Mouse (Mus musculus): ENCODE measurements around the gene Atp5mpl. TPM values are rescaled to one million over a fixed set of nuclear protein-coding genes. Genes with fewer than 3 reads are reported as not detected.

Gene Atp5mpl
- polyA plus RNA-seq, 1 experiment from 2014 or later, result 617 TPM

DNA sequence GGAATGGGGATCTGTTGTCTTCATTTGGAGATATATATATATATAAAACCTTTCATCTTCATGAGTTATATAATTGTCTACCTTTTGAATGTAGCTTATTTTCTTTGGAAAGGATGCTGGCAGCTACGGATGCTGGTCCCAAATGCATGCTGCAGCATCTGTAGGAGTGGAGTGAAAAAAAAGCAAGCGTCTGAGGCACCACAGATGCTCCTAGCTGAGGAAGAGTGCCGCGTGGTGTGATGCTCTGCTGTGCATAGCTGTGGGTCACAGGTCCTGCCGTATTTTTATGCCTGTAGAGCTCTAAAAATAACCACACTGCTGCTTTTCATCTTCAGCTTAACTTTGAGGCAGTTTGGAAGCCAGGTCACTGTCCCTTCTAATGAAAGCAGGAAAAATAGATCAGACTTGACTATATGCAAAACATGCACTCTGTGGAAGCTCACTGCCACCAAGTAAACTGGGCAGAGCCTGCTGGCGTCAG lies 14.2 kb upstream of the Atp5mpl start, which contains the start of gene Rd3l:
Gene Rd3l (minus strand): TSS at position 431 of the 481 bp plus-strand sequence.
- Histone ChIP-seq H3K27ac (no peak within 1 kb of the TSS), H3K4me2 (replicated peaks) (no peak within 1 kb of the TSS), H3K27me3 (no peaks in the 10 kb centered on the region), H3K4me1 (0 out of 2 replicates have a peak, but pooled peaks cover 6% of the 10 kb centered on the region), H3K9ac (no peak within 1 kb of the TSS), H3K4me3 (no peak within 1 kb of the TSS), H3K9me3 (no peaks in the 10 kb centered on the region), H3K36me3 (no peaks in the 10 kb centered on the region)
- 67% methylated on average over 6 of the region's 6 CpGs for WGBS
- ATAC-seq (ENCODE audit: insufficient number of reproducible peaks, insufficient read depth, low FRiP score, low TSS enrichment), result no peak

DNA sequence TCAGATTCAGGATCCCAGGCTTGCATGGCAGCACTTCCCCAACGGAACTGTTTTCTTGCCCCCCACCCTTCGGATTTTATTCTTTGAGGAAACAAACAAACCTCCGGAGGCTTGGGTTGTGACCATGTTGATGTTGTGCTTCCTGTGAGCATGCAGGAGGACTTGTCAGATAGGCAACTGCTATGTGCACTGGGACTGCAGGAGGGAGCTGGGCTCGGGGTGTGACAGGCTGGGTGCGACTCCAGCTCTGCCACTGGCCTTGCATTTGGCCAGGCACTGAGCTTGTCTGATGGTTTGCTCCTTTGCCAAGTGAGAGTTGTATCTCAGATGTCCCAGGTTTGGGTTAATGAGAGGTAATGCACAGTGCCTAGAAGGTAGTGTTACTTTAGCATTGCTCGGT lies 11.5 kb upstream of the Atp5mpl start:
- H3K36me3 ChIP-seq, result no peaks in the 10 kb centered on the region
- no peak overlapping the region for H3K9ac ChIP-seq
- H3K4me1 ChIP-seq, result 0 out of 2 replicates have a peak, but pooled peaks cover 6% of the 10 kb centered on the region
- no peaks in the 10 kb centered on the region for H3K9me3 ChIP-seq
- no peak for ATAC-seq (ENCODE audit: insufficient number of reproducible peaks, insufficient read depth, low FRiP score, low TSS enrichment)
- no peak overlapping the region for H3K4me2 ChIP-seq (replicated peaks)
- no peak overlapping the region for H3K27ac ChIP-seq
- 79% methylated on average over 6 of the region's 6 CpGs for WGBS
- H3K27me3 ChIP-seq, result no peaks in the 10 kb centered on the region
- H3K4me3 ChIP-seq, result no peak overlapping the region

DNA sequence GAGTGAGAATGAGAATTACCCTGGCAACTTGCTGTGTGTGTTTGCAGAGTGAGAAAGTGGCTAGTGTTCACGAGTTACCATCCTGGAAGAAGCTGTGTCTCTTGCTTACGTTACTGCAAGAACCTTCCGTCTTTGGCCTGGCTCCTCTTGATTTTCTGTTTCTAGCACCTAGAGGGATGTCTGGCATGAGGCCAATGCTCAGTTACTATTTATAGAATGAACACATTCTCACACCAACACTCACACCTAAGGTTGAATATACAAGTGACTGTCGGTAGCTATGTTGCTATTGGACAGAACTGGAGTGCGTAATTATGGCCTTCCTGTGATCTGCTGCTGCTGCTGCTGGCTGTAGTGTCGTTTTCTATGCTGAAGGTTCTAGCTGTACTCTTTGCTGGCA lies 10.4 kb upstream of the Atp5mpl start:
- WGBS, result 52% methylated on average over 6 of the region's 6 CpGs
- no peak for ATAC-seq (ENCODE audit: insufficient number of reproducible peaks, insufficient read depth, low FRiP score, low TSS enrichment)
- H3K36me3 ChIP-seq, result no peaks in the 10 kb centered on the region

DNA sequence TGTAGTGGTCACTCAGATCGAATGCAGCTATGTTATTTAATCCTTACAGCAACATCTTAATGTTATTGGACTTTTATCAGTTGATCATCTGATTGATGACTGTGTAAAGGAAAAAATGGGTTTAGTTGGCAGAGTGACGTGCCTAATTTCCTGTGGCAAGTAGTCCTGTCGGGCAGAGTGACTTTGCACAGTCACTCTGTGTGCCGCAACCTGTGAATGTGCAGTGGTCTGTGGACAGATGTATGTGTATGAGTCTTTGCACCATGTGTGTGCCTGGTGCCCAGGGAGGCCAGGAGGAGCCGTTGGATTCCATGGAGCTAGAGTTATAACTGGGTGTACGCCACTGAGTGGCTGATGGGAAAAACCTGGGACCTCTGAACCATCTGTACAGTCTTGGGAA lies 7.8 kb upstream of the Atp5mpl start:
- Histone ChIP-seq H3K9ac (no peak overlapping the region), H3K27ac (no peak overlapping the region), H3K9me3 (no peaks in the 10 kb centered on the region), H3K4me1 (0 out of 2 replicates have a peak, but pooled peaks cover 6% of the 10 kb centered on the region), H3K36me3 (no peaks in the 10 kb centered on the region), H3K4me3 (no peak overlapping the region), H3K4me2 (replicated peaks) (no peak overlapping the region), H3K27me3 (no peaks in the 10 kb centered on the region)
- WGBS, result 72% methylated on average over 6 of the region's 6 CpGs
- no peak for ATAC-seq (ENCODE audit: insufficient number of reproducible peaks, insufficient read depth, low FRiP score, low TSS enrichment)

More for the DNA sequence above, 10.4 kb upstream of the Atp5mpl start:
- Histone ChIP-seq H3K4me2 (replicated peaks) (no peak overlapping the region), H3K4me1 (0 out of 2 replicates have a peak, but pooled peaks cover 6% of the 10 kb centered on the region), H3K27ac (no peak overlapping the region), H3K27me3 (no peaks in the 10 kb centered on the region), H3K9me3 (no peaks in the 10 kb centered on the region), H3K4me3 (no peak overlapping the region), H3K9ac (no peak overlapping the region)

DNA sequence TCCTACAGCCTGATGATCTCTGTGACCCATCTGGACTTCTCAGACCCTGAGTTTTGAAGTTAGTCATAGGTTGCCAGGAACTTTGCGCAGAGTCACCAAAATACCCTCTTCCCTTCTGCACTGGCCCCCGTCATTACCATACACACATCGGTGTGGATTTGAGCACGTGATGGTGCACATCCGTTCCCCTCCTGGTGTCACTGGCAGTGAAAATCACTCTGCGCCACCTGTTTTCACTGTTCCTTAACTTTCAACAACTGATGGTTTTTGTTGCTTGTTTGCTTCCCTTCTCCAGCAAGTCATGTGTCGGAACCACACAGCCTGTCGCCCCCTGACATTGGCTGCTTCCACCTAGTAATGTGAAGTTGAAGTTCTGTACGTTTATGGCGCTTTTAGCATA lies 5.7 kb upstream of the Atp5mpl start:
- 83% methylated on average over 10 of the region's 10 CpGs for WGBS
- no peak for ATAC-seq (ENCODE audit: insufficient number of reproducible peaks, insufficient read depth, low FRiP score, low TSS enrichment)
- no peaks in the 10 kb centered on the region for H3K27me3 ChIP-seq

DNA sequence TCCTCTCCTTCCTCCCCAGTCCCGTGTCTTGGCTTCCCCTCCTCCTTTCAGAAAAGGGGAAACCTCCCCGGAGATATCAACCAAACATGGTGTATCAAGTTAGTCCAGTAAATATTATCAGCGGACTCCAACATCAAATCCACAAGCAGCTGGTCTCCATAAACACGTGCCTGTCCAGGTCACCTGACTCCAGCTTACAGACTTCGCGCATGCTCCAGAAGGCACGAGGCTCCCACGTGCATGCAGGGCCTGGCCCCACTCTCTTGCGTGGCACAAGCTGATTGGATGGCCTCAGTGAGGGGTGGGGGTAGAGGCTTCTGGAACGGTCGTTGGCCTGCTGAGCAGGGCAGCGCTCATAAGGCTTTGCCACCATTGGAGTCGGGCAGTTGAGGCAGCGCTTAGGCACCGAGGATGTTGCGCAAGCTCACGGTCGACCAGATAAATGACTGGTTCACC lies 4.5 kb upstream of the Atp5mpl start, which contains the start of gene Tdrd9:
Gene Tdrd9 (plus strand): TSS at position 329 of the 456 bp plus-strand sequence.
- no peaks in the 10 kb centered on the region for H3K27me3 ChIP-seq
- H3K27ac ChIP-seq, result no peak within 1 kb of the TSS
- no peak within 1 kb of the TSS for H3K4me2 ChIP-seq (replicated peaks)
- no peak for ATAC-seq (ENCODE audit: insufficient number of reproducible peaks, insufficient read depth, low FRiP score, low TSS enrichment)
- H3K4me3 ChIP-seq, result no peak within 1 kb of the TSS
- no peaks in the 10 kb centered on the region for H3K9me3 ChIP-seq
- 85% methylated on average over 18 of the region's 18 CpGs for WGBS
- no peak within 1 kb of the TSS for H3K9ac ChIP-seq
- H3K36me3 ChIP-seq, result no peaks in the 10 kb centered on the region
- H3K4me1 ChIP-seq, result peaks cover under 1% of the 10 kb centered on the region; the same call in 1 of the 2 replicates

More for the DNA sequence above, 5.7 kb upstream of the Atp5mpl start:
- H3K4me1 ChIP-seq, result 0 out of 2 replicates have a peak, but pooled peaks cover 6% of the 10 kb centered on the region
- no peaks in the 10 kb centered on the region for H3K9me3 ChIP-seq
- H3K27ac ChIP-seq, result no peak overlapping the region
- H3K36me3 ChIP-seq, result no peaks in the 10 kb centered on the region
- no peak overlapping the region for H3K4me3 ChIP-seq
- no peak overlapping the region for H3K9ac ChIP-seq
- H3K4me2 ChIP-seq (replicated peaks), result no peak overlapping the region

DNA sequence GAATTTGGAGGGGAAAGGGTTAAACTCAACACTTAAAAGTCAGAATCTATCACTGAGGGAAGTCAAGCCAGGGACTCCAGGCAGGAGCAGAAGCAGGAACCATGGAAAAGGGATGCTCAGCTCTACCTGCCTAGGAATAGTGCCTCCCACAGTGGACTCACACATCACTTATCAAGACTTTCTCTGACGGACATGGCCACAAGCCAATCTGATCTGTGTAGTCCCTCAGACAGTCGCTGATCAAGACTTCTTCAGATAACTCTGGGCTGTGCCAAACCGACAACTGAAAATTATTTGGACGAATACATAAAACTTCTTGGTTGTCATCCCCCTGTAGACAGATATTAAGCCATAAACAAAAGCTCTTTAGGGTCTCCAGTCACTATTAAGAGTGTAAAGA lies 3.3 kb upstream of the Atp5mpl start:
- no peaks in the 10 kb centered on the region for H3K9me3 ChIP-seq
- ATAC-seq (ENCODE audit: insufficient number of reproducible peaks, insufficient read depth, low FRiP score, low TSS enrichment), result no peak
- no peak overlapping the region for H3K4me2 ChIP-seq (replicated peaks)
- no peak overlapping the region for H3K4me3 ChIP-seq
- no peak overlapping the region for H3K27ac ChIP-seq
- H3K9ac ChIP-seq, result no peak overlapping the region
- H3K4me1 ChIP-seq, result peaks cover 12% of the 10 kb centered on the region
- H3K27me3 ChIP-seq, result no peaks in the 10 kb centered on the region
- 81% methylated on average over 4 of the region's 4 CpGs for WGBS
- H3K36me3 ChIP-seq, result no peaks in the 10 kb centered on the region

DNA sequence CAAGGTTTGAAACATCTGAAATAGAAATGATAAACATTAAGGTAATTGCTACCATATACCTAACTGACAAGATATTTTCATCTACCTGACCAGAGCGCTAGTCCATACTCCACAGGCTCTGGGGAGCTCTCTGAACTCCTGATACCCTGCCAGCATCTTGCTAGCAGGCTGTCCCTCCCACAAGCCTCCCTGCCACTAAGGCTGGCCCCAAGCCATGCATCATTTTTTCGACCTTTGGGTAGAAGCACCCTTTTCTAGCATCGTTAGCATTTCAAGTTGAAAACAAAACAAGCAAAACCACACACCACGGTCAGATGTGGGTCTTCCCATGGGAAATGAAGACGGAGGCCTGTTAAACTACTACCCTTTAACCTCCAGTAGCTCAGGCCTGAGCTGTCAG lies 3.4 kb downstream of the Atp5mpl start:
- no peak overlapping the region for H3K27ac ChIP-seq
- H3K4me1 ChIP-seq, result peaks cover 13% of the 10 kb centered on the region
- no peak overlapping the region for H3K9ac ChIP-seq
- no peaks in the 10 kb centered on the region for H3K27me3 ChIP-seq
- peaks cover 30% of the 10 kb centered on the region for H3K36me3 ChIP-seq
- H3K4me3 ChIP-seq, result no peak overlapping the region
- whole genome bisulfite sequencing, result 83% methylated on average over 5 of the region's 5 CpGs
- no peak for ATAC-seq (ENCODE audit: insufficient number of reproducible peaks, insufficient read depth, low FRiP score, low TSS enrichment)
- no peak overlapping the region for H3K4me2 ChIP-seq (replicated peaks)
- no peaks in the 10 kb centered on the region for H3K9me3 ChIP-seq

DNA sequence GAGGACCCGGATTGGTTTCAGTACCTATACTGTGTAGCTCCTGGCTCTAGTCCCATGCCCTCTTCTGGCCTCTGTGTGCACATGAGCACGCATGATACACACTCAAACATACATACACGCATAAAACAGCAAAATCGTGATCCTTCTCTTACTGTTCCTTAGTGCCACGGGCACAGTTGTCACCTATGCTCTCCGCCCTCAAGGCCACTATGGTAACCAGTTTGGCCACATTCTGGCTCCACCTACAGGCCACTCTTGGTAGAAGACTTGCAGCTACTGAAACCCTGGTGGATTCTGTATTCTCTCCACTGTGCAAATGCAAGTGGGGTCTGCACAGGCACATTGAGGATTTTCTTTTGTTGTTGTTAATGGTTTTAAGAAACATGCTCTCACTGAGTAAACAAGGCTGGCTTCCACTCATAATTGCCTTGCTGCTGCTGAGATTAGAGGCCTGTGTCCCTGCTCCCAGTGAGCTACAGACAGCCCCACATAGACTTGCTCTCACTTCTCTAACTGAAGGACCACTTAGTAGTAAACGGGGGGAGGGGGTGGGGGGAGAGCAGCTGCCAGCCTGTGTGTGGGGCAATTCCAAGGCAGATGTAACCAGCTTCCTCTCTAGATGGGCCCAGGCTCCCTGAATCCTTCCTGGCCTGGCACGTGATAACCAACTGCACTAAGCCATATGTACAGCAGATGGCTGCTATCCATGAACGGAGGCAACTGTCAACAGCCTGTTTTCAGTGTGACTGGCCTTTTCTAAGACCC lies 8.5 kb downstream of the Atp5mpl start:
- H3K27me3 ChIP-seq, result no peaks in the 10 kb centered on the region
- H3K4me1 ChIP-seq, result no peaks in the 10 kb centered on the region
- H3K4me2 ChIP-seq (replicated peaks), result no peak overlapping the region
- peaks cover 30% of the 10 kb centered on the region for H3K36me3 ChIP-seq
- H3K9ac ChIP-seq, result no peak overlapping the region
- no peak overlapping the region for H3K4me3 ChIP-seq
- WGBS, result 45% methylated on average over 9 of the region's 9 CpGs
- no peak overlapping the region for H3K27ac ChIP-seq
- H3K9me3 ChIP-seq, result no peaks in the 10 kb centered on the region
- ATAC-seq (ENCODE audit: insufficient number of reproducible peaks, insufficient read depth, low FRiP score, low TSS enrichment), result peak; percentile 35; the same call in 1 of the 2 replicates

DNA sequence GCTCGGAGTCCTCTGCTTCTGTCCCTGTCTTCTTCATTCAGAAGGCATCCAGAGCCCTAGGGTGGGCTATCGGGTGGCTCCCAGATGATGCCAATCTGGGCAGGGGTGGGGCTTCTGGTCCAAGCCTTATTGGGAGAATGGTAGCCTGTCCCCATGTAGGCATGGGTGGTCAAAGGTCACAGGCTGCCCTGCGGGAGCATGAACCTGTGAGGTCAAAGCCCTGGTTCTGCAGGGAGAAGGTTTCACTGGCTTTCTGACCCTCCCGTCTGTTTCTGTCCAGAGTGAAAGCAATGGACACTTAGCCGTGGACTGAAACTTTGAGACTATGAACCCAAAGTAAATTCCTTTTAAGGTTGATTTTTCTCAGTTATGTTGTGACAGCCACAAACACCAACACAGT lies 10.6 kb downstream of the Atp5mpl start:
- no peak overlapping the region for H3K27ac ChIP-seq
- H3K4me2 ChIP-seq (replicated peaks), result no peak overlapping the region
- no peak overlapping the region for H3K4me3 ChIP-seq
- no peaks in the 10 kb centered on the region for H3K9me3 ChIP-seq
- no peaks in the 10 kb centered on the region for H3K27me3 ChIP-seq
- H3K9ac ChIP-seq, result no peak overlapping the region
- ATAC-seq (ENCODE audit: insufficient number of reproducible peaks, insufficient read depth, low FRiP score, low TSS enrichment), result no peak
- H3K36me3 ChIP-seq, result peaks cover 21% of the 10 kb centered on the region
- no peaks in the 10 kb centered on the region for H3K4me1 ChIP-seq
- 67% methylated on average over 5 of the region's 5 CpGs for WGBS

DNA sequence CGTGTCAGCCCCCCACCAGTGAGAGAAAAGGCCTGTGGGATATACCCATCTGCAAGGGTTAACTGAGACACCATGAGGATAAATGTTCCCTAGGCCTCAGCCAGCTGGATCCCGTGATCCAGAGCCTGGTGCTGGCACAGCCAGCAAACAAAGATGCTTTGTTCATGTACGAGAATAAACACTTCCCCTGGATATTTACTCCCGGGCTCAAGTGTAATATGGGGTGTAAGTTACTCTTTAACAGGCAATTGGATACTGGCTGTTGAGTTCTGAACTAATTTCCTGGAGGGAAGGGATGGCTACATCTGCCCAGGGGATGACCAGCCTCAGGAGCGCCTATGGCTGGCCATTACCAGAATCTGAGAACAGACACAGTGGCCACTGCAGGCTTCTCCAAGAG lies 15.1 kb downstream of the Atp5mpl start:
- Histone ChIP-seq H3K4me3 (no peak overlapping the region), H3K27me3 (no peaks in the 10 kb centered on the region), H3K27ac (peak overlapping the region; percentile 43), H3K4me1 (no peaks in the 10 kb centered on the region), H3K4me2 (replicated peaks) (no peak overlapping the region), H3K9ac (no peak overlapping the region), H3K36me3 (no peaks in the 10 kb centered on the region), H3K9me3 (no peaks in the 10 kb centered on the region)
- ATAC-seq (ENCODE audit: insufficient number of reproducible peaks, insufficient read depth, low FRiP score, low TSS enrichment), result no peak
- WGBS, result 22% methylated on average over 5 of the region's 5 CpGs

DNA sequence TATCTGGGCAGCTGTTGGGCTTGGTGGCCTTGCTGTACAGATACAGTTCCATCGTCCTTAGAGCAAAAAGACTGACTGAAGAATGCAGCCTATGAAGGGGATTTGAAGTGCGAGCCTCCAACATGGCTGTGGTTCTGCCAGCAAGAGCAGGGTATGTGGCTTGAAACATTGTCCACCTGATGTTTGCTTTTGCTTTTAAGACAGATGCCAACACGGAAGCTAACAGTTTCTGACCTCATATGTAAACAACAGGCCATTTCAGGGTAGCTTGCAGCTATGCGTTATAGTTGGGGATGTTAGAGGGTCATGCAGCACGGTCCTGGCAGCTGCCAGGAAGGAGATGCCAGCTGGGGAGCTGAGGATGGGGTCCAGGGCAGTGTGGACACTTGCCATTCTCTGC lies 16.3 kb downstream of the Atp5mpl start:
- WGBS, result 75% methylated on average over 5 of the region's 5 CpGs
- Histone ChIP-seq H3K4me2 (replicated peaks) (no peak overlapping the region), H3K4me1 (peaks cover 1% of the 10 kb centered on the region; the same call in 1 of the 2 replicates), H3K9ac (no peak overlapping the region), H3K27me3 (no peaks in the 10 kb centered on the region), H3K27ac (no peak overlapping the region), H3K9me3 (no peaks in the 10 kb centered on the region), H3K36me3 (no peaks in the 10 kb centered on the region), H3K4me3 (no peak overlapping the region)
- ATAC-seq (ENCODE audit: insufficient number of reproducible peaks, insufficient read depth, low FRiP score, low TSS enrichment), result no peak

Measured in embryonic facial prominence, embryonic 12.5 days (tissue).